Mouse (Mus musculus) olfactory bulb, adult 2 months (tissue): ENCODE data around the gene Olfr1375.

Experiments used
- CTCF ChIP-seq: fragments of 200-500 bp; IDR thresholded peaks from 2 replicates; pipeline ENCODE4 v1.5.1; 2012; ENCODE audit warnings: low read depth, mild to moderate bottlenecking, low read length, moderate library complexity; ENCODE audit not compliant: insufficient read depth
- POLR2A ChIP-seq: fragments of 200-500 bp; IDR thresholded peaks from 2 replicates; pipeline ENCODE4 v1.6.1; 2012; ENCODE audit warnings: mild to moderate bottlenecking, low read depth, low read length, moderate library complexity; ENCODE audit not compliant: insufficient read depth

DNA sequence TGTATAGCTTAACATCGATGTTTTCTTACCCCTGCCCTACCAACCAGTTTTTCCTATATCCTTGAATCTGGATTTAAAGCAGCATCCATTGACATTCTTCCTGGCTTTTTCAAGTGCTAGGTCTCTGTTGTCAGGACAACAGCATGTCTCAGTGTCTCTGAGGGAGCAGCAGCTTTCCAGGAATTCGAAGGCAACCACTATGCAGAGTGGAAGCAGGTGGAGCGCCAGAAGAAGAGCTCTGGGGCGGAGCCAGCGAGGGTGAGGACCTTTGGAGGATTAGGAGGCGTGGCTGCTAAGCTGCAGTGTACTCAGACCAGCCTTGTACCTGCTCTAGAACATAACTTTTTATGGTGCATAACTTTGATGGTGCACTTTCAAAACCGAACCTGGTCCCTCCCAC lies 36.6 kb downstream of the Olfr1375 start:
- TF ChIP-seq CTCF (no peak), POLR2A (no peak)
